24 mouse cellular contexts compared by ENCODE assay signal in the genomic region with DNA sequence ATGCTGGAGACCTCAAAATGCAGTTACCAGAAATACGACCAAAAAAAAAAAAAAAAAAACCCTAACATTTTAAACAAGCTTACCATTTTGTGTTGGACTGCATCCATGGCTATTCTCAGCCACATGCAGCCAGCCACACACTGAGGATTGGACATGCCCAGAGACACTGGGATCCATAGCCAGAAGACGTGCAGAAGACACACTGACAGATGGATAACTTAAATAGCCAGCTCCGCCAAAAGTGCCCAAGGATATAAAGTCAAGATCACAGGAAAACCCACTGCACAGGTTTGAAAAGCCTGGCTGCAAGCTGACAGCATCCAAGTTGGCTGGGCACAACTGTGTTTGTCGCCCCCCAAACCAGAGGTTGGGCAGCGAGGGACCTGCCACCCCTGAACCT. TPM values are rescaled to one million over a fixed set of nuclear protein-coding genes. Genes with fewer than 3 reads are reported as not detected.
DNase-seq lines count a peak whose midpoint lies in the region.
"Had no signal": no experiment of that assay in that cellular context is flagged by ENCODE, and none has a peak within 500 bp of the region (broad histone marks: within the 10 kb centered on the region; RNA-seq: fewer than 3 reads in every experiment).

No protein-coding gene starts in this region.

- peak; percentile 61 to 63 for DNase-seq in frontal cortex, adult 2 months (ENCODE audit: extremely low spot score in 1 of 2, low spot score in 1 of 2)
- DNase-seq in frontal cortex, postnatal 25 days (ENCODE audit: low spot score in 2 of 2): no peak
- peak; percentile 72 for DNase-seq in right cerebral cortex, adult 18-20 months
- DNase-seq in right cerebral cortex, postnatal 4 days: no peak
- DNase-seq in left cerebral cortex, postnatal 25 days (ENCODE audit: low spot score in 2 of 2): peak; percentile 39 to 93
- peak; percentile 77 for DNase-seq in telencephalon, adult 2 months (ENCODE audit: low read depth, low spot score)
- DNase-seq in spleen, postnatal 14 days (ENCODE audit: low spot score in 2 of 2): no peak
- DNase-seq in kidney, postnatal 4 days: no peak
- DNase-seq: adrenal gland, postnatal 14 days; cerebellum, adult 18-20 months; cerebellum, adult 9-11 months; forebrain, postnatal 0 days; heart, adult 18-20 months; heart, postnatal 10 days; heart, postnatal 4 days had no signal

- intact Hi-C loops in left cerebral cortex, postnatal 25 days (cut with DNase I): no loop called here

RNA-seq across cellular contexts. Expression of gene Vipr1, which starts 21.6 kb away (rescaled TPM):
- polyA plus RNA-seq in frontal cortex, adult 2 months (2012; rRNA removed): 15.4 and 16.9 TPM in 2 replicates
- 10 to 100 TPM; 22.2 to 26.2 TPM for total RNA-seq in left cerebral cortex, postnatal 25 days (2021)
- total RNA-seq: MEL had no signal

RNA-seq across cellular contexts. Expression of gene Lyzl4, which starts 22.2 kb away (rescaled TPM):
- polyA plus RNA-seq in frontal cortex, adult 2 months (2012; rRNA removed): 0.54 and 1.3 TPM in 2 replicates
- 1 to 10 TPM; 1.5 to 1.8 TPM for total RNA-seq in left cerebral cortex, postnatal 25 days (2021)
- total RNA-seq: adrenal gland, postnatal 14 days; forebrain, postnatal 0 days; gastrocnemius, adult 8-10 months; heart, adult 18-20 months; heart, postnatal 10 days; hindbrain, postnatal 0 days; MEL had no signal
- polyA plus RNA-seq: C2C12; embryonic facial prominence, embryonic 10.5 days; forebrain, embryonic 13.5 days; forebrain, postnatal 0 days; heart, embryonic 10.5 days; heart, embryonic 14.5 days; hindbrain, embryonic 12.5 days had no signal

RNA-seq across cellular contexts. Expression of gene Sec22c, which starts 41.2 kb away (rescaled TPM):
- polyA plus RNA-seq in frontal cortex, adult 2 months (2012; rRNA removed): 14.6 and 16.9 TPM in 2 replicates
- 10 to 100 TPM; 26.8 to 28.8 TPM for total RNA-seq in left cerebral cortex, postnatal 25 days (2021)

RNA-seq across cellular contexts. Expression of gene Ss18l2, which starts 46.0 kb away (rescaled TPM):
- 101 and 118 TPM in 2 replicates for polyA plus RNA-seq in frontal cortex, adult 2 months (2012; rRNA removed)
- 10 to 100 TPM; 79.0 to 92.0 TPM for total RNA-seq in left cerebral cortex, postnatal 25 days (2021)

RNA-seq across cellular contexts. Expression of gene Nktr, which starts 54.9 kb away (rescaled TPM):
- polyA plus RNA-seq in frontal cortex, adult 2 months (2012; rRNA removed): 133 and 161 TPM in 2 replicates
- total RNA-seq in left cerebral cortex, postnatal 25 days (2021): 100 to 1,000 TPM in 1 of 2 experiments, 10 to 100 TPM in 1; 95.5 to 124 TPM

Comparison
In these comparisons a context has a peak if more than half of its experiments do, and no peak if none do; other contexts are left out.
1. DNase-seq: peak in frontal cortex, adult 2 months (2 of 2), right cerebral cortex, adult 18-20 months (single experiment), left cerebral cortex, postnatal 25 days (2 of 2) and telencephalon, adult 2 months (single experiment); none in frontal cortex, postnatal 25 days (0 of 2), right cerebral cortex, postnatal 4 days (single experiment), spleen, postnatal 14 days (0 of 2) and kidney, postnatal 4 days (0 of 2).